In genomic region chr7:84522426-84522825, GRCm38 (mm10) we compare ENCODE assay signal across 13 mouse cellular contexts. TPM values are rescaled to one million over a fixed set of nuclear protein-coding genes. Genes with fewer than 3 reads are reported as not detected.
DNase-seq lines count a peak whose midpoint lies in the region; ATAC-seq lines count a peak whose summit lies in the region.
"Had no signal": no experiment of that assay in that cellular context is flagged by ENCODE, and none has a peak within 500 bp of the region (broad histone marks: within the 10 kb centered on the region; RNA-seq: fewer than 3 reads in every experiment).

No protein-coding gene starts in this region.

- H3K9me3 ChIP-seq in hindbrain, embryonic 13.5 days: no peaks in the 10 kb centered on the region
- H3K9me3 ChIP-seq in hindbrain, embryonic 11.5 days (ENCODE audit: control insufficient read depth, low read length): no peaks in the 10 kb centered on the region
- no peaks in the 10 kb centered on the region for H3K9me3 ChIP-seq in neural tube, embryonic 15.5 days (replicated peaks)
- H3K9me3 ChIP-seq: limb, embryonic 13.5 days; midbrain, embryonic 12.5 days had no signal

- H3K4me2 ChIP-seq in hindbrain, embryonic 13.5 days: no peak overlapping the region
- no peak overlapping the region for H3K4me2 ChIP-seq in hindbrain, embryonic 11.5 days (replicated peaks; ENCODE audit: low read depth, low read length)
- H3K4me2 ChIP-seq in neural tube, embryonic 15.5 days: no peak overlapping the region
- H3K4me2 ChIP-seq: heart, embryonic 11.5 days; limb, embryonic 13.5 days; midbrain, embryonic 12.5 days had no signal

- no peak overlapping the region for H3K9ac ChIP-seq in hindbrain, embryonic 13.5 days
- no peak overlapping the region for H3K9ac ChIP-seq in hindbrain, embryonic 11.5 days (ENCODE audit: low read depth, low read length)
- no peak overlapping the region for H3K9ac ChIP-seq in neural tube, embryonic 15.5 days (replicated peaks)
- H3K9ac ChIP-seq: limb, embryonic 13.5 days; midbrain, embryonic 12.5 days had no signal

- intact Hi-C loops in heart, postnatal 14 days (cut with DNase I): no loop called here

- DNase-seq in hindbrain, embryonic 11.5 days (ENCODE audit: low spot score): no peak
- DNase-seq in right cerebral cortex, adult 18-20 months: peak; percentile 34
- DNase-seq in right cerebral cortex, postnatal 4 days: no peak
- DNase-seq in layer of hippocampus, adult 9-11 months: peak; percentile 69
- no peak for DNase-seq in heart, postnatal 14 days
- DNase-seq: kidney, adult 11 months; retina, postnatal 1 day had no signal

- no peaks in the 10 kb centered on the region for H3K36me3 ChIP-seq in hindbrain, embryonic 13.5 days
- H3K36me3 ChIP-seq in hindbrain, embryonic 11.5 days (ENCODE audit: control insufficient read depth, insufficient read depth, low read length): no peaks in the 10 kb centered on the region
- H3K36me3 ChIP-seq in neural tube, embryonic 15.5 days: no peaks in the 10 kb centered on the region
- H3K36me3 ChIP-seq: limb, embryonic 13.5 days; midbrain, embryonic 12.5 days had no signal

- peak; percentile 43; the same call in 1 of the 2 replicates for ATAC-seq in hindbrain, embryonic 13.5 days (ENCODE audit: low FRiP score)
- ATAC-seq in hindbrain, embryonic 11.5 days (ENCODE audit: low FRiP score): no peak
- peak; percentile 65 for ATAC-seq in neural tube, embryonic 15.5 days (ENCODE audit: low FRiP score)

- no peak overlapping the region for H3K27ac ChIP-seq in hindbrain, embryonic 13.5 days
- no peak overlapping the region for H3K27ac ChIP-seq in hindbrain, embryonic 11.5 days (ENCODE audit: low read depth, low read length)
- H3K27ac ChIP-seq in neural tube, embryonic 15.5 days (replicated peaks): no peak overlapping the region
- H3K27ac ChIP-seq: limb, embryonic 13.5 days; midbrain, embryonic 12.5 days; stomach, postnatal 0 days had no signal

- 0 out of 2 replicates have a peak, but pooled peaks cover 6% of the 10 kb centered on the region for H3K4me1 ChIP-seq in hindbrain, embryonic 13.5 days (replicated peaks)
- no peaks in the 10 kb centered on the region for H3K4me1 ChIP-seq in hindbrain, embryonic 11.5 days (replicated peaks; ENCODE audit: control insufficient read depth, insufficient read depth, low read length)
- H3K4me1 ChIP-seq in neural tube, embryonic 15.5 days: no peaks in the 10 kb centered on the region
- H3K4me1 ChIP-seq: limb, embryonic 13.5 days; midbrain, embryonic 12.5 days had no signal

- H3K4me3 ChIP-seq in hindbrain, embryonic 13.5 days: no peak overlapping the region
- no peak overlapping the region for H3K4me3 ChIP-seq in hindbrain, embryonic 11.5 days (ENCODE audit: low read depth, low read length)
- H3K4me3 ChIP-seq in neural tube, embryonic 15.5 days (replicated peaks): no peak overlapping the region
- H3K4me3 ChIP-seq: limb, embryonic 13.5 days; midbrain, embryonic 12.5 days had no signal

- H3K27me3 ChIP-seq in hindbrain, embryonic 13.5 days: peaks cover 5% of the 10 kb centered on the region; the same call in 1 of the 2 replicates
- H3K27me3 ChIP-seq in hindbrain, embryonic 11.5 days (ENCODE audit: control insufficient read depth, insufficient read depth, low read length): no peaks in the 10 kb centered on the region
- H3K27me3 ChIP-seq in neural tube, embryonic 15.5 days (replicated peaks): no peaks in the 10 kb centered on the region
- H3K27me3 ChIP-seq: midbrain, embryonic 12.5 days had no signal

- 20% methylated on average over 1 of the region's 1 CpGs for WGBS in hindbrain, embryonic 13.5 days
- WGBS in hindbrain, embryonic 11.5 days: 63% methylated on average over 1 of the region's 1 CpGs
- WGBS in neural tube, embryonic 15.5 days: 18% methylated on average over 1 of the region's 1 CpGs

RNA-seq across cellular contexts. Expression of gene Gm2115, which starts 6.3 kb away (rescaled TPM):
- polyA plus RNA-seq in hindbrain, embryonic 13.5 days (2015; fragmentation: Nextera tagmentation; extraction: Ambion mirVana): 0.43 and 0.98 TPM in 2 replicates
- polyA plus RNA-seq in hindbrain, embryonic 11.5 days (2014; fragmentation: Nextera tagmentation; extraction: Ambion mirVana): 0.06 and 0.36 TPM in 2 replicates
- 3.8 and 4.2 TPM in 2 replicates for polyA plus RNA-seq in neural tube, embryonic 15.5 days (2015; fragmentation: Nextera tagmentation; extraction: Ambion mirVana)
- total RNA-seq in heart, postnatal 14 days (2021): under 1 TPM; 0.12 to 0.29 TPM

Comparison
In these comparisons a context has a peak if more than half of its experiments do, and no peak if none do; other contexts are left out.
1. DNase-seq: peak in right cerebral cortex, adult 18-20 months (single experiment) and layer of hippocampus, adult 9-11 months (single experiment); none in hindbrain, embryonic 11.5 days (single experiment), right cerebral cortex, postnatal 4 days (single experiment) and heart, postnatal 14 days (0 of 2).